Mouse (Mus musculus) layer of hippocampus, adult 2 months (tissue): ENCODE results near the gene Acvr1b. TPM values are rescaled to one million over a fixed set of nuclear protein-coding genes. Genes with fewer than 3 reads are reported as not detected.

Experiments used
- DNase-seq, 2 experiments: peaks; one replicate each; pipeline ENCODE4 v3.0.0; 2022; ENCODE audit warnings: low spot score in 2 of 2
- H3K27ac ChIP-seq: fragments of 200-600 bp; 2 replicates; pipeline ENCODE4 v1.8.1; 2022
- H3K4me3 ChIP-seq: fragments of 200-600 bp; 2 replicates; pipeline ENCODE4 v1.8.1; 2022; ENCODE audit warnings: mild to moderate bottlenecking
- CTCF ChIP-seq: fragments of 200-600 bp; conservative IDR thresholded peaks from 2 replicates; pipeline ENCODE4 v1.8.1; 2022; ENCODE audit warnings: antibody characterized with exemption, mild to moderate bottlenecking, moderate library complexity
- total RNA-seq, 2 experiments: library from RNA; stranded (reverse); gene quantifications; 2 replicates each; pipeline ENCODE4 v1.2.3; 2021

The Acvr1b gene
- total RNA-seq, 2 experiments from 2014 or later, result 85.1 to 87.8 TPM

DNA sequence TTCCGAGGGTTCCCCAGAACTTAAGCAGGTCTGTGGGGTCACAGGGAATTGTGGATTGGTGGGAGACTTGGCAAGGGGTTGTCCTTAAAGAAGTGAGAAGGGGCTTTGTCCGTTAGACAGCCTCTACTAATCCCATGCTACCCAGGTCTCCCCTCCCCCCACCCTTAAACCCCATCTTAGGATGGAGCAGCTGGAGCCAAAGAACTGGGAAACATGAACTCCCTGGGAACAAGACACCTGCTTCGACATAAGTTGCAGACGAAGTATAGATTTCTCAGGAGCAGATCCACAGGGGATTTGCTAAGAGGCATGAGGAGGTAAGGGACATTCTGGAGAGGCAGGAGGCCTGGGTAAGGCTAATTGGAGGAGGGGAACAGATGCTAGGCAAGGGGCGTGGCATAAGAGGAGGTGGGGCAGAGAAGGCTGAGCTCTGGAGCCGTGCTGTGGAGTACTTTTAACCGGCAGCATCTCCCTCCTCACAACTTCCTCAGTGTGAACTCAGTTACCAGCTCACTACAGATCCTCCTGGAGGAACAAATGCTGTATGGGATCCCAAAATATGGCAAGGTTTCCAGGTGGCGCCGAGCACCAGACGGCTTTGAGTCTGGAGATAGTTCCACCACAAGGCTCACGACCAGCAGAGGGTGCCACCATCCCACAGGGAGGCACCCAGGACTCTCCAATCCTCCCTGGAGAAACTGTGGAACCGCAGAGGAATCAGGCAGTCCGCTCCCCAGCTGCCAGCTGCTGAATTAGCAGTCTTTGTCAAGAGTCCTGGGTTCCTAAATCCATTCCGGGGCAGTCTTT is 47.6 kb downstream of the Acvr1b start:
- H3K4me3 ChIP-seq, result peak overlapping the region; percentile 15; the same call in 1 of the 2 replicates
- peak overlapping the region; percentile 94 for H3K27ac ChIP-seq
- TF ChIP-seq CTCF, result peak; percentile 99
- peak; percentile 90 to 94 for DNase-seq

DNA sequence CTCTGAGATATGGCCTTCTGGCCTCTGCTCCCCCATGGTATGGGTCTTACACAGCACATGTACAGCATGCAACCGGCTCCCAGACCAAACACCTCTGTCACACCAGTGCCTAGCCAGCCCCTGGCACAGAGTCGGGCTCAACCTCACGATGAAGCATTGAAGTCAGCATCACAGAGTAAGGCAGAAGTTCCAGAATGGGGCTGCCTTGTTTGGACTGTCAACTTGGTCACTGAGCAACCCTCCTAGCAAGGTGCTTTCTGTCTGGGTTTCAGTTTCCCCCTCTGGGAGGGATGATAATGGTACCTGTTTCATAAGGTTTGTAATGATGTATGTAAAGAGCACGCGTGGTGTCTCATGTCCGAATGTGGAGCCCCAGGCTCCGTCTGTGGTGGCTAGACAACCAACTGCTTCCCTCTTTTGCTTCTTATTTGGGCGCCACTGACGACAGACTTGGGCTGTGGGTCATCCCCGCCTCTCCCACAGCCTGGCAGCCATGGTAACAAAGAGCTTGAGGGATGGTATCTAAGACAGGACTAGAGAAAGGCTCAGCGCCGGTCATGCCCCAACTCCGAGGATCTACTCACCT is 49.1 kb downstream of the Acvr1b start:
- no peak for TF ChIP-seq CTCF
- Histone ChIP-seq H3K27ac (peak overlapping the region; percentile 94), H3K4me3 (no peak overlapping the region; the same call in 1 of the 2 replicates)
- no peak for DNase-seq

DNA sequence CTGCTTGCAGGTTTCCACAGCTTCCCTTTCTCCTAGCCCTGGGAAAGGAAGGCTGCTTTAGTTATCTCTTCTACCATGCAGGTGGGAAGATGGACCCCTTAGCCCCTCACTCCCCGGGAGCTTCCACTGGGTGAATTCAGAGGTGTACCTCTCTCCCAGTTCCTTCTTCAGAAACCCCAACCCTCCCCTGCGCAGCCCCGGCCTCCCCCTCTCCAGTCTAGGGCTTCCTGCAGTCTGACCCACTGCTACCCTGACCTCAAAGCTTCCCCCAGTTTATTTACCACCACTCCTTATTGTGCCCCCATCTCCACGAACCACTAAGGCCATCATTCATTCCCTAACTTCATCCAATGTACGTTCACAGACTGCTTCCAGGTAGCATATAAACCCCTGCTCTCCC is 49.7 kb downstream of the Acvr1b start:
- no peak for TF ChIP-seq CTCF

DNA sequence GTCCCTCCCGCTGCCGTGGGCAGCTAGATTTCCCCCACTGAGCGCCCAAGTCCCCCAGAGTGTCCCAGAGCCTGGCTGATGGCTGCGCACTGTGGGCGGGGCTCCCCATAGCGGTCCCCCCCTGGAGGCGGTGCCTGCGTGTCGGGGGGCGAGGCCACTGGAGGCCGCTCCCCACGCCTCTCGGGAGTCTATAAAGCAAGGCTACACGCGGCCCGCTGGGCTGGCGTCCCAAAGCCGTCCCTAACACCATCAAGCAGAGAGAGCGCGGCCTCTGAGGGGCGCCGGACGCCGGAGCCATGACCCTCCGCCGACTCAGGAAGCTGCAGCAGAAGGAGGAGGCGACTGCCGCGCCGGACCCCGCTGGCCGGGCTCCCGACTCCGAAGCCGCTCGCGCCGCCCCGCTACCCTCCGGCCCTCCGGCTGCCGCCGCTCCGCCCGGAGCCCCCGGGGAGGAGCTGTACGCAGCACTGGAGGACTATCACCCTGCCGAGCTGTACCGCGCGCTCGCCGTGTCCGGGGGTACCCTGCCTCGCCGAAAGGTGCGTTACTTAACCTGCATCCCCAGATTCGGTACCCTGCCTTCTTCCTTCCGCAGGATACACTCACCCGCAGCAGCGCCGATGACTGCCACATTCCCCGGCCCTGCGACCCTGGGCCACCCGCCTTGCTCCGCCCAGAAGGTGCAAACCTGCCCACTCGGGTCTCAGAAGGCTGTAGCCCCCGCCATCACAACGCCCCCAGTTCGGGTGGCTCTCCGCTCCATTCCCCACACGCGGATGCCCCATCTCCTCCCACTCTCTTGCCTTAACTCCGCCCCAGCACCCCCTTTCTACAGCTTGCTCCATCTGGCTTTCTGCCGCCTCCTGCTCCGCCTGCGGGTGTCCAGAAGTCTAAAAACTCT is 50.4 kb downstream of the Acvr1b start, which contains the start of gene Grasp:
Grasp (plus strand) TSS at position 183 of the 901 bp plus-strand sequence.
- Histone ChIP-seq H3K4me3 (peak within 1 kb of the TSS; percentile 55), H3K27ac (peak within 1 kb of the TSS; percentile 94)
- TF ChIP-seq CTCF, result no peak; the same call in 1 of the 2 replicates
- peak; percentile 90 to 91 for DNase-seq

More for the DNA sequence above, 49.7 kb downstream of the Acvr1b start:
- Histone ChIP-seq H3K27ac (peak overlapping the region; percentile 94), H3K4me3 (peak overlapping the region; percentile 55)
- DNase-seq, result no peak

DNA sequence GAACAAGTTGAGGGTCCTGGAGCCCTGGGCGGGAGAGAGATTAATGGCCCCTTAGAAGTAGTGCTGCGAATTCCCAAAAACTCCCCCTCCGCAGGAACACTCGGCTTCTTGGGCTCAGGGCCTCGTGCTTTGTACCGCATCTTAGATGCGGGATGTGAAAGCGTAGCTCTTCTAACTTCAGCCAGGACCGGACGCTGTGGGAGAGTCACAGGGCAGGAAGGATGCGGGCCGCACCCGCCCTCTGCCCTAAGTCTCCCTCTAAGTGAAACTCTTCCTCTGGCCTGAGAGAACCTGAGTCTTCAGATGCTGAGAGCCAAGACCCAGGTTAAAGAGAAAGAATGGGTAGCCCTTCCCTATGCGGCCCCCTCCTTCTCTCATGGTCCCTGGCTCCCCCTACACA is 51.1 kb downstream of the Acvr1b start:
- DNase-seq, result no peak
- H3K27ac ChIP-seq, result peak overlapping the region; percentile 94
- H3K4me3 ChIP-seq, result peak overlapping the region; percentile 55
- no peak for TF ChIP-seq CTCF

DNA sequence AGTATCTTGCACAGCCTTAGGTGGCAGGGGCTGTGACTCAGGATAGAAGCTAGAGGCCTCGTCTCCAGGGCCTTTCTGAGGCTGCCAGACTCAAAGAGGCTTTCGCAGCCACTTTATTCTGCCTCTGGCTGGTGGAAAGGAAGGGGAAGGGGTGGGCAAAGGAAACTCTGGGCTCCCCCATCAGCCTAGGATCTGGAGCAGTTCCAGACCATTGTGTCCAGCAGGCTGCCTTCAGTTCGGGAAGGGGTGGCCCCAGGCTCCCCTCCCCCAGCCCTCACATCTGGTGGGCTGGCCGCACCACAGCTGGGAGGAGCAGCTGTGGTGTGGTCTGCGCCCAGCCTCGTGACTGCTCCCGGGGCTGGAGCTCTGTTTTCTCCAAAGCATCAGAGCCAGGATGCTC is 54.1 kb downstream of the Acvr1b start:
- Histone ChIP-seq H3K27ac (peak overlapping the region; percentile 70), H3K4me3 (peak overlapping the region; percentile 13; the same call in 1 of the 2 replicates)
- no peak for TF ChIP-seq CTCF
- DNase-seq, result no peak

DNA sequence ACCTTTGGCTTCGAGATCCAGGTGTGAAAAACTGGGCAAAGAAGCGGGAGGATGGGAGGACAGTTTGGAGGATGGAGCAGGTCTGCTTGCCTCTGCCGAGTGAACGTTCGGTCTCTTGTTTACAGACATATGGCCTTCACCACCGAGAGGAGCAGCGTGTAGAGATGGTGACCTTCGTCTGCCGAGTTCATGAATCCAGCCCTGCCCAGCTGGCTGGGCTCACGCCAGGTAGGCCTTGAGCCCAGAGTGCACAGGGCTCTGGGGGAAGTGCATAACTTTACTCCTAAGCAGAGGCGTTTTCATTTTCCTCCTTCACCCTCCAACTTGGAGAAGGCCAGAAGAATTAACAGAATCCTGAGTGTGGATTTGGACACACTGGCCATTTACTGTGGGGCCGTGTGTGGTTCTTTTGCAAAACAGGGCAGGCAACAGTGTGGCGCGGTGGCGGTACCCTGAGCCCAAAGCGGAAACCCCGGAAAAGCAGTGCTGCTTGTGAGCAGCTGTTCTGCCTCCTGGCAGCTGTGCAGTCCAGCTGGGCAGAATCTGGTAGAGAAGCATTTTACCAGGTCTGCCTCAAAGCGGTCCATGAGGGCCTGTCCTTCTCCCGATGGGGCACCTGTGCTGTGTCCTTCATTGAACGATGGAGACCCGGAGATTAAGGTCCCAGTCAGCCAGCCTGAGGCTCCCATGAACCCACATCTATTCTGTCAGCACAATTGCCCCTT is 55.2 kb downstream of the Acvr1b start:
- H3K4me3 ChIP-seq, result no peak overlapping the region
- no peak for TF ChIP-seq CTCF
- DNase-seq, result no peak
- peak overlapping the region; percentile 70; the same call in 1 of the 2 replicates for H3K27ac ChIP-seq

DNA sequence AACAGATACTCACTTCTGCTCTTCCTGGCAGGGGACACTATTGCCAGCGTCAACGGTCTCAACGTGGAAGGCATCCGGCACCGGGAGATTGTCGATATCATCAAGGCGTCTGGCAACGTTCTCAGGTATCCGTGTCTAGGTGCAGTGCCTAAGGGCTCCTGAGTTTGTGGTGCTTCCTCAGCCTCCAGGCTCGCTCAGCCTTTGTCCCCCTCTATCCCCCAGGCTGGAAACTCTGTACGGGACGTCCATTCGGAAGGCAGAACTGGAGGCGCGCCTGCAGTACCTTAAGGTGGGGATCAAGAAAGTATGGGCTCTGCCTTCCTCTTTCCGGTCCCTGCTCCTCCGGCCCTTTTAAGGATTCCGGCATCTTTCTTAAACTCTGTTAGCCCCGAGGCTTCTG is 56.6 kb downstream of the Acvr1b start:
- Histone ChIP-seq H3K4me3 (no peak overlapping the region), H3K27ac (no peak overlapping the region)
- no peak for TF ChIP-seq CTCF
- no peak for DNase-seq

DNA sequence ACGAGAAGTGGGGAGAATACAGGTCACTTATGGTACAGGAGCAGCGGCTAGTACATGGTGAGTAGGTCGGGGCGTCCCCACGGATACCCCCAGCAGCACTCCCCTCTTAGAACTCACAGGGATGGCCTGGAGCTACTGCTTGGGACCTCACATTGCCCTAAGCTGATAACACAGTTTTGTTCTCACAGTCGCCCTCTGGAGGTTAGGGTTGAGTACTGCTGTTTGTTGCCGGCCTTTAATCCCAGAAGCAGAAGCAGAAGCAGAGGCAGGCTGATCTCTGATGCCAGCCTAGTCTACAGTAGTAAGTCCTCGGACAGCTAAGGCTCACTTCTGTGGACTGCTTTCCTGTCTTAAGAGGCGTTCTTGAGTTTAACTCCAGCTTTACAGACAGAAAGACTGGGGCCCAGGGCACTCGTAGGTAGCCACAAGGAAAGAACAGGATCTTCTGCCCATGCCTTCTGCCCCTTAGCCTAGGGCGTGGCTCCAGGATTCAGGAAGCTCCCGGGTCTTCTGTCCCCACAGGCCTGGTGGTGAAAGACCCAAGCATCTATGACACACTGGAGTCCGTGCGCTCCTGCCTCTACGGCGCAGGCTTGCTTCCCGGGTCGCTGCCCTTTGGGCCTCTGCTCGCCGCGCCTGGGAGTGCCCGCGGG is 57.3 kb downstream of the Acvr1b start:
- Histone ChIP-seq H3K4me3 (no peak overlapping the region), H3K27ac (peak overlapping the region; percentile 88)
- peak; percentile 75 for TF ChIP-seq CTCF
- peak in 1 of 2 experiments; percentile 48 for DNase-seq

DNA sequence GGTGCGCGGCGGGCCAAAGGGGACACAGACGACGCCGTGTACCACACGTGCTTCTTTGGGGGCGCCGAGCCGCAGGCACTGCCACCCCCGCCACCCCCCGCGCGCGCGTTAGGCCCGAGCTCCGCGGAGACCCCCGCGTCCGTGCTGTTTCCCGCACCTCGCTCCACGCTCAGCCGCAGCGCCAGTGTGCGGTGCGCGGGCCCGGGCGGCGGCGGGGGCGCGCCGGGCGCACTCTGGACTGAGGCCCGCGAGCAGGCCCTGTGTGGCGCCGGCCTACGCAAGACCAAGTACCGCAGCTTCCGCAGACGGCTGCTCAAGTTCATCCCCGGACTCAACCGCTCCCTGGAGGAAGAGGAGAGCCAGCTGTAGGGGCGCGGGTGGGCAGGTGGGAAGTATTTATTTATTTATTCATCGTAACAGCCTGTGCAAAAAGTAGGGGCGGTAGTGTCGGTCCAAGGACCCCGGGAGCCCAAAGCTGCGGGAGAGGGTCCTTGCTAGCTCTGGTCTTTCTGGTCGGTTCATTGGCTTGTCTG is 57.8 kb downstream of the Acvr1b start:
- TF ChIP-seq CTCF, result no peak
- no peak for DNase-seq
- Histone ChIP-seq H3K4me3 (no peak overlapping the region), H3K27ac (peak overlapping the region; percentile 88)

DNA sequence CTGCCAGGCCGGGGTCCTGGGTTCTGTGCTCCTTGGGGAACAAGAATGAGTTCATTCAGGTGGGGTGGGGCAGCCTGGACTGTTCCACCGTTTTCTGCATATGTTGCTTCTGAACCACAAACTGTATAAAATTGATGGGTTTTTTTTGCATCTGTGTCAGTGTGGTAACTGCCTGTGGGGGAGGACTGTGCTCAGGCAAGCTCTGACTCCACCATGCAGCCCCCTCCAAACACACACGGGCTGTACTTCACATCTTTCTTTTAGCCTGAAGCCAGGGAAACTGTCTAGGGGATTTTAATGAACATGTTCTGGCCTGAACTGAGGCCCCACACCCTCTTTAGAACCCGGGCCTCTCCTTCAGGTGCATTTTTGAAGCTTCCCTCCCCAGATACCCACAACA is 58.7 kb downstream of the Acvr1b start:
- no peak for TF ChIP-seq CTCF
- peak overlapping the region; percentile 88 for H3K27ac ChIP-seq
- H3K4me3 ChIP-seq, result no peak overlapping the region
- DNase-seq, result no peak
